Mouse (Mus musculus) T-helper 2 cell (primary cell): ENCODE data around the gene Chd6.

Experiments
- in situ Hi-C: fragments of 300-600 bp; cut with MboI, MseI; formaldehyde crosslinking; loops from one replicate; pipeline ENCODE4 v1.15.1; 2025; ENCODE audit warnings: high pct_unique_total_duplicates

Chd6 gene

GRCm38 (mm10) chr2:160932981-160933380, 175.9 kb downstream of the Chd6 start:
- in situ Hi-C loops = loop anchor here (10.0 kb wide), 1 partner anchor 1732 kb away; the partner anchor contains the start of gene Ptprt

GRCm38 (mm10) chr2:160932325-160932724, 176.6 kb downstream of the Chd6 start:
- in situ Hi-C loops = loop anchor here (10.0 kb wide), 1 partner anchor 1732 kb away; the partner anchor contains the start of gene Ptprt

DNA sequence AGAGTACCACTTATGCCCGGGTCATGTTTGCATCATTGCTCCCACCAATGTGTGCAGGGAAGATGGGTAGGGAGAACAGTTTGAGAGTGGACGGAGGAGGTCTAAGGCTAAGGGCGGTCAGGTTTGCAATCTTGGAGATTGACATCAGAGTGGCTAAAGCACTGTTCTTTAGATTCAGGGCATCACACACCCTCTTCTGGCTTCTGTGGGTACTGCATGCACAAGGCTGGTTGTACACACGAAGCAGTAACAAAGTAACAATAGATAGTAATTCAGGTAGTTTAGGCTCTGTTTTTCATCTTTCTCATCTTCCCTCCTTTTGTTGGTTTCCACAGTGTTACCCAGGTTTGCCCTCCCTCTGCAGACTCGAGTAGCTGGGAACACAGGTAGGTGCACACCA, 177.5 kb downstream of the Chd6 start:
- in situ Hi-C loops = loop anchor here (10.0 kb wide), 1 partner anchor 1733 kb away; the partner anchor contains the start of gene Ptprt

DNA sequence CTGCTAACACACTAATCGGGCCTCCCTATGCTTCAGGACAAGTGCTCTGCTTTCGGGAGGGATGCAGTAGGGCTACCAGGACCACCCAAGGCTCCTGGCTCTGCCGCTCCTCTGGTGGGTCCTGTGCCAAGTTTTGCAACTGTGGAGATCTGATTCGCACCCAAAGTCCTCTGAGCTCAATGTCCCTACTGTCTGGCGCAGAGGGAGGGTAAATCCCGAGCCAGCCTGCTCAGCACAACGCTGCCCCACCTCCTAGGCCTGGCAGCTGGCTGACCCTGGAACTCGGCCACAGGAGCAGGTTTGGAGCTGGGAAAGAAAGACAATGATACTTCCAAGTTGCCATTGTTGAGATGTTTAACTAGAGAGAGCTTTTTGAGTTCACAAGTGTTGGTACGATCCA, 183.7 kb downstream of the Chd6 start:
- in situ Hi-C loops = no loop called here

DNA sequence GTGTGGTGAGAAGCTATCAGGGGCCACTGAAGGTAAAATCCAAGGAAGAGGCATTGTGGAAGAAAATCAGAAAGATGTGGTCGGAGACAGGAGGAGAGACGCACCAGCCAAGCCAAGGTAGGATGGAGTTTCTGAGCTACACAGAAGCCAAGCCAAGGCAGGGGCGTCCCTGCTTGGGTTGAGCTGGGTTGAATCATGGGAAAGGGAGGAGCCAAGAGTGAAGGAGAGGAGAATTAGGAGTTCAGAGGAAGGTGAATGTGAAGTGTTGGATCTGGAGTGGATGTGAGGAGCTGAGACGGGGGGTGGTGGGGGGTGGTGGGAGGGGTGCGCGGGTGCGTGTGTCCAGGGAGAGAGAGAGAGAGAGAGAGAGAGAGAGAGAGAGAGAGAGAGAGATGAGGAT, 187.6 kb downstream of the Chd6 start:
- in situ Hi-C loops = no loop called here

DNA sequence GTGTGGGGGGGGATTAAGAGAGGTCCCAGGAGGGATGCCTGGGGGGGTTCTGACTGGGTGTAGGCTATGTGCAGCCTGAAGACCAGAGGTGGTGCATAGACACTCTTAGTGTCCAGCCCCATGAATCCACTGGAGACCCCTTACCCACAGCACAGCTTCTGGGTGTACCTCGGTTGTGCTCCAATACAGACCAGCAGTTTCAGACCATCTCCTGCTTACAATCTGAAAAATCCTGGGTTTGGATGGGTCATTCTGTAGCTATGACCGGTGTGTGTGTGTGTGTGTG, 190.0 kb downstream of the Chd6 start:
- in situ Hi-C loops = no loop called here

GRCm38 (mm10) chr2:160918154-160918929, 190.5 kb downstream of the Chd6 start:
- in situ Hi-C loops = no loop called here

DNA sequence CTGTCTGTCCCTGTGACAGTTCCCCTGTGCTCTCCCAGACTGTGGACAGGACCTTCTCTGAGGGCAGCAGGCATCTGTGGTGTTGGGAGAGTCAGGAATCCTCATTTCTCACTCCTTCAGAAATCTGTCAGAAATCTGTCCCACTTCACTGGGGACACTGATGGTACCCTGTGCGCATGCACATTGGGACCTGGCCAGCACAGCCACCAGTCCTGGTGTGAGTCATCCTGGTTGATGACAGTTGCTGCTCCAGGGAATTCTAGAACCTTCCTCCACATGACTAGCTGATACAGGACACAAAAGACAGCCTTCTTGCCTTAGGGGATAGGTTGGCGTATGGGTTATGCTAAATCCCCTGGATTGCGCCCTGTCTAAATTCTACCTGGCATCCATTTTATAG, 191.6 kb downstream of the Chd6 start:
- in situ Hi-C loops = no loop called here

- in situ Hi-C loops = no loop called here
These were observed 192.2 kb downstream of the Chd6 start for GRCm38 (mm10) chr2:160916714-160917113.

- in situ Hi-C loops = no loop called here
These were observed 192.9 kb downstream of the Chd6 start for GRCm38 (mm10) chr2:160915821-160916610.

DNA sequence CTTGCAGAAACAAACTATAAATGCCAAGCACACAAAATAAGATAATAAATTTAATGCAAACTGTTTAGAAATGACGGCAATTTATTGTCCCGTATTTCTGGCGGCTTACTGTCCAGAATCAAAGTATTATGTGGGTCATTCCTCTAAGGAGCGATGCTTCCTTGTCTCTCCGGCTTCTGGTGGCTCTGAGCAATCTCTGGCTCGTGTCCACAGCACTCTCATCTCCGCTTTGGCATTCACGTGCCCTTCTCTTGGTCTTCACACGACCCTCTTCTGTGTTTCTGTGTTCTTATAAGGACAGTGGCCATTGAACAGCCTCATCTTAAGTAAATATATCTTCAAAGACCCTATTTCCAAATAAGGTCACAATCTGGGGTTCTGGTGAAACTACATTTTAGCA, 194.2 kb downstream of the Chd6 start:
- in situ Hi-C loops = no loop called here

- in situ Hi-C loops = no loop called here
These were observed 196.6 kb downstream of the Chd6 start, which contains the start of gene Emilin3 for GRCm38 (mm10) chr2:160912231-160912671. Emilin3 (minus strand) TSS chr2:160912328.

GRCm38 (mm10) chr2:160911558-160912201, 197.2 kb downstream of the Chd6 start:
- in situ Hi-C loops = no loop called here

DNA sequence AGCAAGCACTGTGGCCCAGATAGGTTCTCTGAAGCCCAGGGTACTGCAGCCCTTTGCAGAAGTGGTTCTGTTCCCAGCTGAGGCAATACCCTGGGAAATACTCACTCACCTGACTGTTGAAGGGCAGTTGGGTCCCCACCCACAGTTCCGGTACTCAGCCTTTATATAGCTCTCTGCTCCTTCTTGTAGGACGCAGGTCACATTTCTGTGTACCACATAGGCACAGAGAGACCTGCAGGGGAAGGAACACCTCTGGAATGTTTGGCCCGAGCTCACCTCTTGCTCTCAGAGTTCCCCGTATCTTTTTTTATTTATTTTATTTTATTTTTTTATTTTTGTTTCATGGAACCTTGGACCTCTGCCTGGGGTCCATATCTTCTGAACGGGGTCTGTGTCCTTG, 198.2 kb downstream of the Chd6 start:
- in situ Hi-C loops = no loop called here

DNA sequence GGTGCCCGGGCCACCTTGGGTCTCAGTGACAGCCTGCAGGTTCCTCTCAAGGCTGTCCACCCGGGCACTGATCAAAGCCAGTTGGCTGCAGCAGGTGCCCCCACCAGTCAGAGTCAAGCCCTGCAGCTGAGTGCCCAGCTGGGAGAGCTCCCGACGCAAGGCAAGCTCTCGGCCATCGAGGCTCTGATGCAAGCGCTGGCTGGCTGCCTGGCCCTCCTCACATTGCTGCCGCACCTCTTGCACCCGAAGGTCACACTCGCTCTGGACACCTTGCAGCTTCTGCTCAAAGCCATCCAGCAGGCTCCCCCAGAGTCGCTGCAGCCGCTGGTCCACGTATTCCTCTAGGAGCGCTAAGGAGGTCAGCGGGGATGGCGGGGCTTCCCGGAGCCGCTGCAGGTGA, 200.3 kb downstream of the Chd6 start:
- in situ Hi-C loops = no loop called here

DNA sequence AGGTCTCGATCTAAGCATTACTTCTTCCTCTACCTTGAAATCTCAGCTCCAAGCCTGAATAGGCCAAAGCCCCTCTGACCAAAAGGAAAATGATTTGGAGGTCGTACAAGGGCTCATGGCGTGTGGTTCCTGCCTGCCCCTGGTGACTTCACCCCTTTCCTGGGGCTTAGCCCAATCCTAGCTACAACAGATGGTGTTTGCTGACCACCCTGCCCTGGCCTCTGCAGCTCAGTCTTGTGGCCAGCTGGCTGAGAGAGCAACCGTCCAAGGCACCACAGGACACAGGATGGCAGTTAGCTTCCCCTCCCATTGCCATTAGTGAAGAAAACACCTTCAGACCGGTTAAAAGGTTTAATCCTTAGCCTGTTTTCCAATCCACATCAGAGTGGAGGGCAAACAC, 202.8 kb downstream of the Chd6 start:
- in situ Hi-C loops = no loop called here

GRCm38 (mm10) chr2:160905301-160905700, 203.6 kb downstream of the Chd6 start:
- in situ Hi-C loops = no loop called here

- in situ Hi-C loops = no loop called here
These were observed 207.0 kb downstream of the Chd6 start for GRCm38 (mm10) chr2:160901656-160902412.
